Mouse (Mus musculus): ENCODE data around the gene Capn2. TPM values are rescaled to one million over a fixed set of nuclear protein-coding genes. Genes with fewer than 3 reads are reported as not detected.

Gene Capn2
- 9.8 and 11.5 TPM in 2 replicates for polyA plus RNA-seq (2012; rRNA removed)

GRCm38 (mm10) chr1:182516758-182517676 lies at the start of gene Capn2:
TSS of gene Capn2 (minus strand) at chr1:182517608.
- under 1% methylated on average over 80 of the region's 84 CpGs for WGBS

GRCm38 (mm10) chr1:182565351-182565835 lies 48.0 kb upstream of the Capn2 start:
- no peak for DNase-seq (ENCODE audit: low read depth, low spot score)
- WGBS, result 65% methylated on average over 6 of the region's 6 CpGs

More at GRCm38 (mm10) chr1:182516758-182517676, at the start of gene Capn2:
- no peak for DNase-seq (ENCODE audit: low read depth, low spot score)

- WGBS, result 37% methylated on average over 5 of the region's 5 CpGs
- peak; percentile 86 for DNase-seq (ENCODE audit: low read depth, low spot score)
Measured at GRCm38 (mm10) chr1:182564408-182565120, 47.2 kb upstream of the Capn2 start, which contains the start of gene Capn8. TSS of gene Capn8 (plus strand) at chr1:182565007.

GRCm38 (mm10) chr1:182562576-182563370 lies 45.4 kb upstream of the Capn2 start:
- DNase-seq (ENCODE audit: low read depth, low spot score), result no peak
- WGBS, result 9% methylated on average over 16 of the region's 16 CpGs

GRCm38 (mm10) chr1:182561945-182562514 lies 44.6 kb upstream of the Capn2 start:
- DNase-seq (ENCODE audit: low read depth, low spot score), result no peak
- WGBS, result 76% methylated on average over 11 of the region's 11 CpGs

GRCm38 (mm10) chr1:182560390-182561098 lies 43.1 kb upstream of the Capn2 start:
- 17% methylated on average over 3 of the region's 3 CpGs for WGBS
- DNase-seq (ENCODE audit: low read depth, low spot score), result no peak

- DNase-seq (ENCODE audit: low read depth, low spot score), result no peak
- WGBS, result 74% methylated on average over 11 of the region's 11 CpGs
Measured at GRCm38 (mm10) chr1:182559530-182559929, 42.1 kb upstream of the Capn2 start.

GRCm38 (mm10) chr1:182558271-182558670 lies 40.9 kb upstream of the Capn2 start:
- DNase-seq (ENCODE audit: low read depth, low spot score), result no peak
- WGBS, result 70% methylated on average over 4 of the region's 4 CpGs

- no peak for DNase-seq (ENCODE audit: low read depth, low spot score)
- 55% methylated on average over 12 of the region's 12 CpGs for WGBS
Measured at GRCm38 (mm10) chr1:182553649-182554375, 36.4 kb upstream of the Capn2 start.

GRCm38 (mm10) chr1:182550761-182551160 lies 33.4 kb upstream of the Capn2 start:
- no peak for DNase-seq (ENCODE audit: low read depth, low spot score)
- 61% methylated on average over 8 of the region's 8 CpGs for WGBS

- DNase-seq (ENCODE audit: low read depth, low spot score), result no peak
- 30% methylated on average over 1 of the region's 1 CpGs for WGBS
Measured at GRCm38 (mm10) chr1:182543906-182544305, 26.5 kb upstream of the Capn2 start.

- no peak for DNase-seq (ENCODE audit: low read depth, low spot score)
- WGBS, result 68% methylated on average over 8 of the region's 8 CpGs
Measured at GRCm38 (mm10) chr1:182543136-182543535, 25.7 kb upstream of the Capn2 start.

GRCm38 (mm10) chr1:182542110-182542509 lies 24.7 kb upstream of the Capn2 start:
- WGBS, result 67% methylated on average over 5 of the region's 5 CpGs
- DNase-seq (ENCODE audit: low read depth, low spot score), result no peak

- no peak for DNase-seq (ENCODE audit: low read depth, low spot score)
- WGBS, result 18% methylated on average over 9 of the region's 9 CpGs
Measured at GRCm38 (mm10) chr1:182539023-182539940, 21.9 kb upstream of the Capn2 start.

GRCm38 (mm10) chr1:182535080-182535481 lies 17.7 kb upstream of the Capn2 start:
- WGBS, result 46% methylated on average over 3 of the region's 3 CpGs
- DNase-seq (ENCODE audit: low read depth, low spot score), result no peak

- DNase-seq (ENCODE audit: low read depth, low spot score), result no peak
- 80% methylated on average over 3 of the region's 3 CpGs for WGBS
Measured at GRCm38 (mm10) chr1:182533583-182533982, 16.2 kb upstream of the Capn2 start.
